Mouse (Mus musculus) heart, adult 2 months (tissue): Measurements from ENCODE around the gene Ppm1n.

ENCODE experiments used
- EP300 ChIP-seq: fragments of 200-500 bp; IDR thresholded peaks from 2 replicates; pipeline ENCODE4 v1.6.1; 2011; ENCODE audit warnings: low read depth, low read length, control low read depth; ENCODE audit not compliant: insufficient read depth
- POLR2A ChIP-seq: fragments of 200-500 bp; IDR thresholded peaks from 2 replicates; pipeline ENCODE4 v1.6.1; 2011; ENCODE audit warnings: mild to moderate bottlenecking, low read depth, low read length, control low read depth; ENCODE audit not compliant: insufficient read depth

DNA sequence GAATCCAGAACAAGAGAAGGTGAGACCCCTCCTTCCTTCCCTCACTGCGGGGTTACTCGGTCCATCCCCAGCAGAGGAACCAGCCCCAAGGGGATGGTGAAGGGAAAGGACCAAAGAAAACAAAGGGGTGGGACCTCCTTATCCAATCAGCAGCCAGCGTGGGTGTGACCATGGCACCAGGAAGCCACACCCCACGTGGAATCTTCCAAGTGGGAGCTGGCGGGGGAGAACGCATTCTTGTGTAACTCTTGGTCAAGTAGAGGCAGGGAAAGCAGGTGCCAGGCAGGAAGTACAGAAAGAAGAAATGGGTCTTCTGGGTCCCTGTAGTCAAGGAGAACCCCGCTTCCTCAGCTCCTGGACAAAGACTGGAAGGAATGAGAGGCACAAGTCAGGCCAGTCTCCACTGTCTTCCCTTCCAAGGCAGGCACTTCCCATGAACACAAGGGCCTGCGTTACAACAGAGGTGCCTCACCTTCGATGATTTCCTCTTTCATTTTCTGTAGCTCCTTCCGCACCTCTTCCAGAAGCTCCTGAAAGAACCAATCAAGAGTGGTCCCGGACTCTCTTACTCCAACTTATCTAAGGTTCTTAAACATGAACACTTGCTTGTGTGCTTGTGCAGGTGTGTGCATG, 22.4 kb downstream of the Ppm1n start:
- 0 out of 2 replicates have a peak, but pooled peaks have one; percentile 26 for TF ChIP-seq EP300
- no peak for TF ChIP-seq POLR2A
